Mouse (Mus musculus): ENCODE data around the gene Ankrd66.
"Not testable (repeated sequence)": the region's sequence is repeated elsewhere in the genome, so short reads cannot be mapped to it uniquely, and the experiment has no call there.

The Ankrd66 gene

GRCm38 (mm10) chr17:43543539-43543938 is at the start of gene Ankrd66:
Gene Ankrd66, minus strand, starts transcription at chr17:43543639.
- DNase-seq = no peak

- no peak for DNase-seq
Observed at GRCm38 (mm10) chr17:43592296-43593291, 49.2 kb upstream of the Ankrd66 start.

GRCm38 (mm10) chr17:43590531-43590930 is 47.1 kb upstream of the Ankrd66 start:
- no peak for DNase-seq

GRCm38 (mm10) chr17:43589750-43590149 is 46.3 kb upstream of the Ankrd66 start:
- DNase-seq = no peak

- DNase-seq = no peak
Observed at GRCm38 (mm10) chr17:43587278-43587677, 43.8 kb upstream of the Ankrd66 start.

GRCm38 (mm10) chr17:43584771-43585170 is 41.3 kb upstream of the Ankrd66 start:
- DNase-seq = no peak

GRCm38 (mm10) chr17:43581012-43581467 is 37.6 kb upstream of the Ankrd66 start:
- no peak for DNase-seq

GRCm38 (mm10) chr17:43580456-43580855 is 37.0 kb upstream of the Ankrd66 start:
- DNase-seq = no peak

GRCm38 (mm10) chr17:43573624-43574073 is 30.2 kb upstream of the Ankrd66 start:
- no peak for DNase-seq

- DNase-seq = no peak
Observed at GRCm38 (mm10) chr17:43569287-43569686, 25.8 kb upstream of the Ankrd66 start.

- DNase-seq = peak; percentile 8 to 15
Observed at GRCm38 (mm10) chr17:43567992-43568888, 24.8 kb upstream of the Ankrd66 start, which contains the start of gene Pla2g7. Gene Pla2g7, plus strand, starts transcription at chr17:43568098.

GRCm38 (mm10) chr17:43567593-43567991 is 24.2 kb upstream of the Ankrd66 start:
- DNase-seq = no peak

- no peak for DNase-seq
Observed at GRCm38 (mm10) chr17:43563192-43563987, 20.0 kb upstream of the Ankrd66 start.

- no peak for DNase-seq
Observed at GRCm38 (mm10) chr17:43558678-43559077, 15.2 kb upstream of the Ankrd66 start.

GRCm38 (mm10) chr17:43557541-43558090 is 14.2 kb upstream of the Ankrd66 start:
- DNase-seq = peak; percentile 19 to 25

- DNase-seq = no peak
Observed at GRCm38 (mm10) chr17:43557104-43557503, 13.7 kb upstream of the Ankrd66 start.

- no peak for DNase-seq
Observed at GRCm38 (mm10) chr17:43554516-43555403, 11.3 kb upstream of the Ankrd66 start.

GRCm38 (mm10) chr17:43551122-43551630 is 7.7 kb upstream of the Ankrd66 start:
- DNase-seq = no peak

- DNase-seq = no peak
Observed at GRCm38 (mm10) chr17:43544040-43544439, 601 bp upstream of the Ankrd66 start.

- no peak for DNase-seq
Observed at GRCm38 (mm10) chr17:43538767-43539166, 4.7 kb downstream of the Ankrd66 start.

GRCm38 (mm10) chr17:43536841-43537240 is 6.6 kb downstream of the Ankrd66 start:
- DNase-seq = not testable (repeated sequence)

Measured in cerebellum, adult 18-20 months (tissue).